Mouse (Mus musculus) splenic B cell, adult 2 months (primary cell): ENCODE results near the gene Sec24b.
A peak's percentile ranks its signal among the peaks of the same experiment; 100 is the strongest.

Experiments used
- DNase-seq: peaks from one replicate; pipeline ENCODE4 v3.0.0-alpha.2; 2011; ENCODE audit warnings: low read depth, low spot score
- H3K27me3 ChIP-seq: 2 replicates; pipeline ENCODE4 v1.6.1; 2012; ENCODE audit warnings: mild to moderate bottlenecking, low read length, moderate library complexity, mixed read lengths; ENCODE audit not compliant: control insufficient read depth, poor library complexity, insufficient read depth, severe bottlenecking
- H3K36me3 ChIP-seq: 2 replicates; pipeline ENCODE4 v1.6.1; 2012; ENCODE audit warnings: mild to moderate bottlenecking, low read length, moderate library complexity, mixed read lengths; ENCODE audit not compliant: control insufficient read depth, poor library complexity, insufficient read depth, severe bottlenecking

Gene Sec24b

DNA sequence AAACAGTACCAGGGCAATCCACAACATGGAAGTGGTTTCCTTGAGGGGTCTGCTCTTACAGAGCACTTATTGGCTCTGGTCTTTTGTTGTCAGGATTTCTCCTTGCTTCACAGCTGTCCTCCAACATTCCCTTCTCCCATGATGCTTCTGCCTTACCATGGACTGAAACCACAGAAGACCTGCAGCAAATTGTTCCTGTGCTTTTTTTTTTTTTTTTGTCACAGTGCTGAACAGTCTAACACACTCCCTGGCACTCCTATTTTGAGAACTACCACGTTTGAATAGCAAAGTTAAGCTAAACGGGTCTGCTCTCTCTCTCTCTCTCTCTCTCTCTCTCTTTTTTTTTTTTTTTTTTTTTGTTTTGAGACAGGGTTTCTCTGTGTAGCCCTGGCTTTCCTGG lies 10.6 kb upstream of the Sec24b start:
- DNase-seq: no peak
- Histone ChIP-seq H3K27me3 (no peaks in the 10 kb centered on the region), H3K36me3 (no peaks in the 10 kb centered on the region)

- DNase-seq: peak; percentile 85
- no peaks in the 10 kb centered on the region; the same call in 1 of the 2 replicates for H3K36me3 ChIP-seq
- H3K27me3 ChIP-seq: no peaks in the 10 kb centered on the region
Measured at GRCm38 (mm10) chr3:130060396-130061029, 840 bp downstream of the Sec24b start.

- peak; percentile 40 for DNase-seq
- no peaks in the 10 kb centered on the region; the same call in 1 of the 2 replicates for H3K36me3 ChIP-seq
- no peaks in the 10 kb centered on the region for H3K27me3 ChIP-seq
Measured at GRCm38 (mm10) chr3:130059805-130060395, 1.5 kb downstream of the Sec24b start.

GRCm38 (mm10) chr3:130058488-130058887 lies 2.9 kb downstream of the Sec24b start:
- no peak for DNase-seq
- Histone ChIP-seq H3K27me3 (no peaks in the 10 kb centered on the region), H3K36me3 (no peaks in the 10 kb centered on the region; the same call in 1 of the 2 replicates)

- no peak for DNase-seq
- Histone ChIP-seq H3K27me3 (no peaks in the 10 kb centered on the region), H3K36me3 (no peaks in the 10 kb centered on the region; the same call in 1 of the 2 replicates)
Measured at GRCm38 (mm10) chr3:130057569-130058345, 3.6 kb downstream of the Sec24b start.

GRCm38 (mm10) chr3:130055416-130056385 lies 5.7 kb downstream of the Sec24b start:
- H3K36me3 ChIP-seq: no peaks in the 10 kb centered on the region; the same call in 1 of the 2 replicates
- no peak for DNase-seq
- H3K27me3 ChIP-seq: no peaks in the 10 kb centered on the region

GRCm38 (mm10) chr3:130054587-130054986 lies 6.8 kb downstream of the Sec24b start:
- no peaks in the 10 kb centered on the region for H3K27me3 ChIP-seq
- H3K36me3 ChIP-seq: no peaks in the 10 kb centered on the region; the same call in 1 of the 2 replicates
- no peak for DNase-seq

DNA sequence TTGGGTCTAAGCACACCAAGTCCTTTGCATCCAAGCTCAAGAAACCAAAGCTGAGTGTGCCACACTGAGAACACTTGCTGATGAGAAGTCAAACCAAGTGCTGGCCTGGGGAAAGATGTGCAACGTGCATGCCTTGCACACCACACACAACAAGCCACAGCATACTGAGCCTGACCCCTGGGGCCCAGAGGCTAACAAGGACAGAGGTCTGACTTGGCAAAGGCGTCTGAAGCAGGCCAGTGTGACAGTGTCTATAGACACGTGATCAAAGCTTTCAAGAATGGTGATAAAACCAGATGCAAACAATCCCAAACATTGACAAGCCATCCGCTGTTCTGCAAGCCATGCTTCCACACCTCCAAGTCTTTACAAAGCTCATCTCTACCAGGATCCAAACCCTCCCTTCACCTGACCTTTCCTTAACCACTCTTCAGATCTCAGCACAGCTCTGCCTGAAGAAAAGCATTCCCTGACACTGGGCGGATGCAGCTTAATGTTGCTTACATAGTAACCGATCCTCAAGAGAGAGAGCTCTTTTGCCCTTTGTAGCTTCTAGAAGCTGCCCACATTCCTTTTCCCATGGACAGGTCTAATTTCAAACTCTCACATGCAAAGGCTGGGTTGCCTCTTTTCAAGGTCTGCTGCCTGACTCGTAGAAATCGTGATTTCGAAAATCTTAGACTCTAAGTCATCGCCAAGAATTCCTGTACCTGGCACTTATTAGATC lies 7.8 kb downstream of the Sec24b start:
- H3K27me3 ChIP-seq: no peaks in the 10 kb centered on the region
- H3K36me3 ChIP-seq: no peaks in the 10 kb centered on the region; the same call in 1 of the 2 replicates
- no peak for DNase-seq

DNA sequence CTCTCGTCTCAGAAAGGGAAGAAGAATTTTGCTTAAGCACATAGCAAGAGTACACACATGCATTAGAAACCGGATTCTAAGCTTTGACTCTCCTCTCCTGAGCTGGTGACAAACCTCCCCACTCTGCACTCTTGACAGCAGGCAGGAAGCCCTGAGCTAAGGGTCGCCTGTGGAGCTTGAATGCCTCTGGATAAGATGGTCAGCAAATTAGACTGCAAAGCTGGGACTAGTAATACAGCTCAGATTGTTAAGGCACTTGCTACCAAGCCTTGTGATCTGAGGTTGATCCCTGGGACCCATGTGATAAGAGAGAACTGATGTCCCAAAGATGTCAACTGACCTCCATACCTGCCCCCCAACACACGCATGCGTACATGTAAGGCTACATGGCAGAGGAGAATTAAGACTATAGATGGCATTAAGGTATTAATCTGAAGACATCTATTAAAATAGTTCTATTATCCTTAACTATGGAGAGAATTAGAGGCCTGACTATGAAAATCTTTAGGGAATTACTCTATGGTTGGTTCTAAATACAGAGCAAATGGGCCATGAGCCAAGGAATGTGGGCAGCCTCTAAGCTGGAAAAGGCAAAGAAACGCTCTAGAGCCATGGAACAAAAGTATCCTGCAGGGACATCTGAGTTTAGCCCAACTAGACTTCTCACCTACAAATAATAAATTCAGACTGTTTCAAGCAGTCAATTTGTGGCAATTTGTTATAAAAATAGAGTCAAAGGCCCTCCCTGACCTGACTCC lies 8.6 kb downstream of the Sec24b start:
- Histone ChIP-seq H3K27me3 (no peaks in the 10 kb centered on the region), H3K36me3 (no peaks in the 10 kb centered on the region; the same call in 1 of the 2 replicates)
- no peak for DNase-seq

DNA sequence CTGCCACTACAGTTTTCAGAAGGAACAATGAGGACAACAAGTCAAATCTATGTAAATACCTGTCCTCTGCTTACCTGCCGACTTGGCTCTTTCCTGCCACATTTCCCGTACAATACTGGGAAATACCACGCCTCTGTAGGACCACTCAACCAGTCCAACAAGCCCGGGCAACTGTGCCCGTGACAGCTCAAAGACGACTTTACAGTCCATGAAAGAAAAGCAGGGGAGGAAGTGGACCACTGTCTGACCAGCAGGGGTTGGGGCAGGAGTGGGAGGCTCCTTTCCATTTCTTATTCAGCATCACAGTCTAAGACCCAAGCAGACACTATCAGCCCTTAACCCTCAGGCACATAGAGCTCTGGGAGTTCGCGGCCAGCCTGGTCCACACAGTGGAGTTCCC lies 9.2 kb downstream of the Sec24b start:
- DNase-seq: no peak
- Histone ChIP-seq H3K36me3 (no peaks in the 10 kb centered on the region; the same call in 1 of the 2 replicates), H3K27me3 (no peaks in the 10 kb centered on the region)

DNA sequence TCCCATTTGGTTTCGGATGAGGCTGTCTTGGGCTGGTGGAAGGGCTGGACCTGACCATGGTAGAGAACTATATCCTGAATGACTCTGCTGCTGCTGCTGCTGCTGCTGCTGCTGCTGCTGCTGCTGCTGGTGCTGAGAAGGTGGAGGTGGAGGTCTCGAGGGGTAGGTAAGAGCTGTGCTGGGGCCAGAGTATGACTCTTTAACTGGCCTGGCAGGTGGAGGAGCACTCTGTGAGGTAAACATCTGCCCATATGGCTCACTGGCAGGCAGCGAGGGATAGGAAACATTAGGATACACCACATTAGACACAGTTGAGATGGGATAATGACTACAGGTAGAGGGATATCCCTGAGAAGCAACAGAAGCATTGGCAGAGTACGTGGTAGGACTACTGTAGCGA lies 20.6 kb downstream of the Sec24b start:
- DNase-seq: no peak
- Histone ChIP-seq H3K27me3 (no peaks in the 10 kb centered on the region), H3K36me3 (no peaks in the 10 kb centered on the region)

DNA sequence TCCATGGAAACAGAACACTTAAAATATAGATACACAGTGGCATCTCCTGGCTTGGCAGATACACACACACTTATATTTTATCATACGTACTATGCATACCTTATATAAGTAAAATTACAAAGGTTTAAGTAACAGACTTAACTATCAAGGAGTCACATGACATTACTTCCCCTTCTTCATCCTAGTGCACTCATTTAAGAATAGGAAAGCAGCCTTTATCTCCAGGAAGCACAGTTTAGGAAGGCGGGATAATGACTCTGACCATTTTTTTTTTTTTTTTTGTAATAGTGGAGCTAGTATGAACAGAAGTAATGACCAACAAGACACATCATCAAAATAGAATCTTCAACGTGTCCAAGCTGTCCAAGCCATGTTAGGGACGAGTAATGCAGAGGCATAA lies 21.3 kb downstream of the Sec24b start:
- Histone ChIP-seq H3K36me3 (no peaks in the 10 kb centered on the region), H3K27me3 (no peaks in the 10 kb centered on the region)
- no peak for DNase-seq

GRCm38 (mm10) chr3:130028741-130029140 lies 32.6 kb downstream of the Sec24b start:
- Histone ChIP-seq H3K27me3 (no peaks in the 10 kb centered on the region), H3K36me3 (peaks cover 10% of the 10 kb centered on the region; the same call in 1 of the 2 replicates)
- no peak for DNase-seq
